Mouse (Mus musculus) cerebellum, postnatal 25 days (tissue): Measurements from ENCODE around the gene Vhl.
A peak's percentile ranks its signal among the peaks of the same experiment; 100 is the strongest.
"Not testable (repeated sequence)": the region's sequence is repeated elsewhere in the genome, so short reads cannot be mapped to it uniquely, and the experiment has no call there.

ENCODE experiments used
- DNase-seq, 2 experiments: peaks; one replicate each; pipeline ENCODE4 v3.0.0; 2021; ENCODE audit warnings: mixed read lengths in 2 of 2

The Vhl gene

DNA sequence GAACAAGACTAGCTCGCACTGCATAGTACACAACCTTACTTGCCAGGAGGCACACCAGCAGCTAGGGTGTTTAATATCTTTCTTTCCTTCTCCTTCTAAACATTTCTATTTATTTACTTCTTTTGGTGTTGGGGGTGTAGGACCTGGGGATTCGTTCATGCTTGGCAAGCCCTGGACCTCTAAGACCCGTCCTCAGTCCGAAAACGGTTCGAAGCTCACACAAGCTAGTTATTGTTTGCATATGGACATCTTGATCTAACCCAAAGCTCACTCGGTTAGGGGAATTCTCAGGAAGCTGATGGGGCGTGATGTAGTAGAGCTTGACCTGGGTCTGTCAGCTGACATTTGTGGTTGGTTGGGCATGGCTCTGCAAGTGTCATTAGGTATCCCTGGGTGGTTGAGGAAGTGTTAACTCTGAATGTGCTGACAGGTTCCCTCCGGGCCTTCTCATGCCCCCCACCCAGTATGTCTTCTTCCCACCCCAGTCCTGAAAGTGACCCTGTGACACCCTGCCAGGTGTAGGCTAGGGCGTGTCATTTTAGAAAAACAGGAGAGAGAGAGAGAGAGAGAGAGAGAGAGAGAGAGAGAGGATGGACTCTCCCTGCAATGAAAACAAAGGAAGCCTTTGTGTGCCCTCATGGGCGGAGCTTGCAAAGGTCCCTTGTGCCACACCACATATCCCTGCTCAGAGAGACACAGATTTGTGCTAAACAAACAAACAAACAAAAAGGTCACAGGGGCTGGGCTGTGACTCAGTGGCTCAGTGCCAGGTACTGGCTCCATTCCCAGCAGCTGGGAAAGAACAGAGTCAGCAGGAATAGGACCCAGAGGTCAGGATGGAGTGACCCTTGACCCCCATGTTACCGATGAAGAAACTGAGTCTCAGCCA, 37.8 kb downstream of the Vhl start:
- peak; percentile 18 to 40 for DNase-seq

DNA sequence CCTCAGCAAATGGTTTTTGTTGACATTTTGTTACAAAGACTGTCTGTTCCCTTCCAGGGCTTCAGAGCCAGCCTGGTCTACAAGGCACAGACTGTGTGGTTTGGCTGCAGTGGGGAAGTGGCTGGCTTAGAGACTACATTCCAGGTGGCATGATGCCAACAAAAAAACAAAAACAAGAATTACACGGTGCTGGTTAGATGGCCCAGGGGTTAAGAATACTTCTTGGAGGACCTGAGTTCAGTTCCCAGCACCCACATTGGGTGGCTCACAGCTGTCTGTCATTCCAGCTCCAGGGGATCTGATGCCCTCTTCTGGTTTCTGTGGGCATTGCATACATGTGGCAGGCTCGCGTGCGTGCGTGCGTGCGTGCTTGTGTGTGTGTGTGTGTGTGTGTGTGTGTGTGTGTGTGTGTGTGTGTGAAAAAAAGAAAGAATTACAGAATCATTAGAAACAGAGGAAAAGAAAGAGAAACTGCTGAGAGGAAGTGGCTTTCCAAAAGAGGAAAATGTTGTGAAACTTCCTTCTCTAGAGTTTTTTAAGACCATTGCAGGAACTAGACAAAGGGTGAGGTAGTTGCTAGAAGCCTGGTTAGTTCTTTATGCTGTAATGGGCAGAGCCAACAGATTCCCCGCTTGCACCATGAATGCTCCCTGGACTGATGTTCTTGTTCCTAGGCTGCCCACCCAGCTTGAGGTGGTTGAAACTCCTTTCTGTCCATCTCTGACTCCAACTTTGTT, 39.4 kb downstream of the Vhl start:
- no peak for DNase-seq

DNA sequence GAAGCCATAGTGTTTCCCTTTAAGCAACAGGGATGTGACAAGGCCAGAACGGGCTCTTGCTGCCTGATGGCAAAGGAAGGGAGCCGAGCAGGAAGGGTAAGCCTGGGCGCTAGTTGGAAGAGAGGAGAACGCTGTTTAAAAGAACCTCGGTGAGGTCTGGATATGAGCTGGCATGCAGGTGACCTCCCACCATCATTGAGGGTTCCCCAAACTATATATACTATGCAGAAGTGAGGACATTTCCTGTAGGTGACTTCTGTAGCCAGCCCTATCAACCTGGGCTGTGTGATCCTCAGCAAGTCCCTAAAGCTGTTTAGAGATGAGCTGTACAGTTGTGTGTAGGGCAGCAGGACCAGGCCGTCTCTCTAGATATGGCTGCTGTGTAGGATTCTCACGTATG, 40.5 kb downstream of the Vhl start:
- DNase-seq: no peak

DNA sequence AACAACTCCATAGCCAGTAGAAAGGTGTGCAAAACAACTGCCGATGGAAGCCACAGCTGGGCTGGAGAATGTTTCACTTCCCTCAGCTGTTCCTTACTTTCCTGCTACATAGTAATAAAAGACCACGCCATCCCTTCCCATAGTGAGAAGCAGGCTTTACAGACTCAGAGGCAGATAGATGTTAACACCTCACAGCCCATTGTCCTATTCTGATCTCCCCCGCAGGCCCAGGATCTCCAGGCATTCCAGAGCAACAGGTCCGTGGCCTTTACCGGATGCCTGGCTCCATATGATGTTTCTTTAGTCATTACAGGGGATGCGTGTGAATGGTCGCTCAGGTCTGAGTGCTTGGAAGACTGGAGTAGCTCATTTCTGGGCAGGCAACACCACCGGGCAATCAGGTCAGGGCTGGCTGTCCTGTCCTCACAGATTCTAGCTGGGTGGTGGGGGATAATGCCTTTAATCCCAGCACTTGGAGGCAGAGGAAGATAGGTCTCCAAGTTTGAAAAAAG, 43.9 kb downstream of the Vhl start:
- no peak for DNase-seq

DNA sequence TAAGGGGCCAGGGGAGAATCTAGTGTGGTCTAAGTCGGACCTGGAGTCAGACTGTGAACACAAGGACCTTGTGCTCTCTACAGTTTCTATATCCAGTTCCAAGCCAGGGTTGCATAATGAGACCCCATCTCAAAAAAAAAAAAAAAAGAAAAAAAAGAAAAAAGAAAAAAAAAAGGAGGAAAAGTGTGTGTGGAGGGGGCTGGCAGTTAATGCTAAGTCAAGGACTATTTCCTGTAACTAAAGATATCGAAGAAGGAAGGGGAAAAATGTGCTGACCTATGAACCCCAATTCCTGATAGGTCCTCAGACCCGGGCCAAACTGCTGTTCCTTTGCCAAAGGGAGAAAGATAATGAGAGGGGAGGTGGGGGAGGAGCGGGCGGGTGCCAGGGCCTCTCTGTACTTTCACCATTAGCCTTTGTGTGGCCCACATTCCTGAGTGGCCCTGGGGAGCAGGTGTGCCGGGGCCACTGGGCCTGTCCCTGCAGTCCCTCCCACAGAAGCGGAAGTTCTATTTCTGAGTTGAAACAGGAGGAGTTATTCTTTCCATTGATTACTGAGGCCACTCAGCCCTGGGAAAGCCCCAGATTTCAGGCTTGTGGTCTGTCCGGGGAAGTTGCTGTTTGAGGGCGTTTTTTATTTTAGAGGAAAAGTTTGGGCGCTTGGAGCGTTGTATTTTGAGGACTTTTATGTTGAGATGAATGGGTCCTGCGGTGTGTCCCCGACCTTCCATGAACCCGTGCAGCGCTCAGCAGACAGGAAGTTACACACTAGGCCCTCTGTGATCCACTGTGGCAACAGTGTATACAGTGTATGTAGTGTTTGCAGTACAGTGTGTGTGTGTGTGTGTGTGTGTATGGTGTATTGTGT, 44.8 kb downstream of the Vhl start:
- DNase-seq: no peak

DNA sequence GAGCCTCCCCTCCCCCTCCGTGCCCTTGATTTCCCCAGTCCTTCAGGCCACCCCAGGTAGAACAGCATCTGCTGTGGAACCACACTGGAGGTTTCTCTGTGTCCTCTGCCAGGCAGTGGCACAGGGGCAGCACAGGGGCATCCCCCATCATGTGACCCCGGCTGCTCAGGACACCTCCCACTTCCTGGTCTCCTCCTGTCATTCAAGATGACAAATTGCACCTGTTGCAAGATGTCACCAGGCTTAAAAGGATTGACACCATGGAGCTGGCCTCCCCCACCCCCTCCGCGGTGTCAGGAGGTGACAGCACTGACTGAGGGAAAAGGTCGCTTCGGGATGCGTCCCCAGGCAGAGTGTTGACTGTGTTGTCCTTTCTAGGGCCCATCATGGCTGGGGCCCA, 46.1 kb downstream of the Vhl start:
- no peak for DNase-seq

DNA sequence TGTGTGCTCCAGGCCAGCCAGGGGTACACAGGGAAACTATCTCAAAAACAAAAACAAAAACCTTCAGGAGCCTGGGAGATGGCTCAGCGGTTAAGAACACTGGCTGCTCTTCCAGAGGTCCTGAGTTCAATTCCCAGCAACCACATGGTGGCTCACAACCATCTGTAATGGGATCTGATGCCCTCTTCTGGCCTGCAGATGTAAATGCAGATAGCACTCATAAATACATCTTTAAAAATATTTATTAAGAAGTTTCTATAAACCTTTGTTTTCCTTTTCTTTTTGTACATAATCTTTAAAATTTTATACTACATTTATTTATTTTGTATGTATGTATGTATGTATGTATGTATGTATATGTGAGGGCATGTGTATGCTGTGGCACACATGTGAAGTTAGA, 48.3 kb downstream of the Vhl start:
- not testable (repeated sequence) for DNase-seq

DNA sequence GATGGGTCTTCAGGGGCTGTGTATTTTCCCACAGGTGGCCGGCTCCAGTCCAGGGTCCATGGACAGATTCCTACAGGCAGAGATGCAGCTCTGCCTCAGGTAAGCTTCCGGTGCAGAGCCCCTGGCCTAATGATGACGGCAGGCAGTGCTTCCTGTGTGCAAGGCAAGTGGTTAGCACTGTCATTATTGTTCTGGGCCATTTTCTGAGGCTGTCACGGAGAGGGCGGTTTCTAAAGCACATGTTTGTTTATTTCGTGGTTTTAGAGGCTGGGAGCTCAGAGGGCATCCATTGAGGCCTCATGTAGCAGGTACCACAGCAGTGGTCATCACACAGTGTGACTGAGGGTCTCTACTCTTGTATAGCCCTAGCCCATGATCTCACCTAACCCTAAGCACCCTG, 49.2 kb downstream of the Vhl start:
- no peak for DNase-seq

DNA sequence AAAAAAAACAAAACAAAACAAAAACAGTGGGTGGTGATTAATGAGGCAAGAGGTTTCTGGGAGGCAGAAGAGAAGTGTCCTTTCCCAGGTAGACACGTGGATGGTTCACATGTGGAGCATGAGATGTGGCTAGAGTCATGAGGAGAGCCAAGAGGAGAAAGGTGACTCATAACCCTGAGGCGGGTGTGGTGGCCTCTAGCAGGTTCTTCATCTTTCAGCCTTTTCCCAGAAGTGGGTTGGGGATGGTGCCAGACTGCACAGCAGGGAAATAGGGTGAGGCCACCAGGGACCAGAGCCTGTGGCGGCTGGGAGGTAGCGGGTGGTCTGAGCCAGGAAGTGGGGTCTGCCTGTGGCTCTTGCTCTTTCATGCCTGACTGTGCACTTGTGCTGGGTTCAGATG, 51.5 kb downstream of the Vhl start:
- no peak for DNase-seq

DNA sequence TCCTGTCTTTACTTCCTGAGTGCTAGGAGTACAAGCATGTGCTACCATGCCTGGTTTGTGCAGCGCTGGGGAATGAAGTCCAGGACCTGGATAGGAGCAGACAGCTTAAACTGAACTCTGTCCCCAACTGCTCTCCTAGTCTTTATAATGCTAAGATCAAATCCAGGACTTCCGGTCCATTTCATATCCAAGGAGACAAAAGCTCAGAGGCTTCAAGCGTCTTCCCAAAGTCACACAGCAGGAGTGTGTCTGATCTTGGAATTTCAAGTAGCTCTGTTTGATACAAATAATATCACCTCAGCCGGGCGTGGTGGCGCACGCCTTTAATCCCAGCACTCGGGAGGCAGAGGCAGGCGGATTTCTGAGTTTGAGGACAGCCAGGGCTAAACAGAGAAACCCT, 52.2 kb downstream of the Vhl start:
- no peak for DNase-seq

DNA sequence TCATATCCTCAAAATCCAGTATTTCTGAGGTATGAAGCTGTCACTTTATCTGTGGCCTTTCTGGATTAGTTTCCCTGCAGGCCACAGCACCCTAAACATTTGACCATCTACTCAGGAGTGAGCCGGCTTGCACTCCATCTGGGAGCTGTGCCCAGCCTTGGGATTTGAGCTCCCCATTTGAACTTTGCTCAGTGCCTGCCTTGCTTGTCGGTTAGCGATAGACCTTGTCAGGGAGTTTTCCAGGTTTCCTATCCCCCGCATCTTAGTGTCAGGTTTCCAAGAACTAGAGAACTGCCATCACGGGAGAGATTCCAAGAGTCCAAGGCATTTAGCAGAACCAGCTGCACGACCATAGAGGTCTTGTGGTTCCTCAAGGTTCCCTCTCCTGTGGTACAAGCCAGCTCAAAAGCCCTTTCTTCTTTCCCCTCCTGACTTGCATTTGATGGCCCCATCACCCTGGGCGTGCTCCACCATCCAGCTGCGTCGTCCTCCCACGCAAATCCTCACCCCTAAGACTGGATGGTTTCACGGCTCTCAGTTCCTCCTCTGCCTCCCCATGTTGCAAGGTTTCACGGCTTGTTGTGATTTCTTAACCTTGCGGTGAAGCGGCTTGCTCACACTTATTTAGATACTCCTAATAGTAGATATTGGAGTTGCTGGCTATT, 53.4 kb downstream of the Vhl start:
- no peak for DNase-seq

DNA sequence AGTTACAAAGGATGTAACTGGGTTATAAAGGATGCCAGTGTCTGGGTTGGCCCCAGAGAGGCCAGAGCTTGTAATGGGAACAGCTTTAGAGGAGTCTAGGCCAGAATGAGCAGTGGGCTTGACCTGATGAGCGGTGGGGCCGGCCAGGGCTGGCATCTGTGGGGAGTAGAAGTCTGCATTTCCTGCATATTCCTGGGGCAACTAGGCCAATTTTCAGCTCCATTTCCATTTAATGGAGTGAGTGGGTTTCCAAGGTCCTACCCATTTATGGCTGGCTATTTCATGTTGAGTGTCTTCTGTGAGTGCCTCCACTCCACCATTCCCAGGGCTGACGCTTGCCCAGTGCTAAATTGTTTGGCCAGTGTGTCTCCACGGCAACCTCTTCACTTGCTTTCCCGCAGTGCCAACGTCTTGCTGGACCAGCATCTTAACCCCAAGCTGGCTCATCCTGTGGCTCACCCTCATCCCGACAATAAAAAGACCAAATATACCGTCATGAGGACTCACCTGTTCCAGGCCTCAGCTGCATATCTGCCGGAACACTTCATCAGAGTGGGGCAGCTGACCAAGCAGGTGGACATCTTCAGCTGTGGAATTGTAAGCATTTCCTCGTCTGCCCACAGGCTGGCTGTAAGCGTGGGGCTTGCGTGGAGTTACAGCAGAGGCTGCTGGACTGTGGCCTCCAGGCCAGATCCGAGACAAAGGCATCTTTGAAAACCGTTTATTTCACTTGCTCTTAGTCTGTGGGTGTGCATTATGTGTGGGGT, 54.7 kb downstream of the Vhl start:
- DNase-seq: no peak

DNA sequence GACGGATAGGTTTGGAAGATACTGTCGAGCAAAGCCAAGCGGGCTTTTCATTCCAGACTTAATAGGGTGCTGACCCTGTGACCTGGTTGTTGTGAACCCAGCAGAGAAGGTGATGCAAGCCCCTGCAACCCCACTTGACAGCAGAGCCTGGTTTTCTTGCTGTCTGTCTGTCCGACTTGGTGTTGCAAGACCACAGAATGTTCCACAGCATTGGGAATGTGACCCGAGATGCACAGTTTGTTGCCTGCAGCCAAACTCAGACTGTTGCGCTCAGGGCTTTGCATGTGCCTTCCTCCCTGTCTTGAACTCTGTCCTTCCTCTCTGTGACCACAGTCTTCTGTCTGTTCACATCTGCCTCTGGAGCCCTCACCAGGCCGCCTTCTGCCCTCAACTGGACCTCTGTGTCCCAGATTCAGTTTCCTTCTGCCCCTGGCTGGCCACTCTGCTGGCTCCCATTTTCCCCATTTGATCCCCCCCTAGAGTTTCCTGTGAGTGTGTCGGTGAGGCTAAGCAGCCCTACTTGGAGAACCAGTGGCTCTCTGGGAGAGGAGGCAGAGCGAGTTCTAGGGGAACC, 56.3 kb downstream of the Vhl start:
- no peak for DNase-seq
